Mouse (Mus musculus): ENCODE data around the gene Ly6g. TPM values are rescaled to one million over a fixed set of nuclear protein-coding genes. Genes with fewer than 3 reads are reported as not detected.
"Not testable (repeated sequence)": the region's sequence is repeated elsewhere in the genome, so short reads cannot be mapped to it uniquely, and the experiment has no call there.

Gene Ly6g
- not detected for total RNA-seq (2021)
- not detected in 2 replicates for polyA plus RNA-seq (2012; rRNA removed)
- long read RNA-seq, result 0 reads

DNA sequence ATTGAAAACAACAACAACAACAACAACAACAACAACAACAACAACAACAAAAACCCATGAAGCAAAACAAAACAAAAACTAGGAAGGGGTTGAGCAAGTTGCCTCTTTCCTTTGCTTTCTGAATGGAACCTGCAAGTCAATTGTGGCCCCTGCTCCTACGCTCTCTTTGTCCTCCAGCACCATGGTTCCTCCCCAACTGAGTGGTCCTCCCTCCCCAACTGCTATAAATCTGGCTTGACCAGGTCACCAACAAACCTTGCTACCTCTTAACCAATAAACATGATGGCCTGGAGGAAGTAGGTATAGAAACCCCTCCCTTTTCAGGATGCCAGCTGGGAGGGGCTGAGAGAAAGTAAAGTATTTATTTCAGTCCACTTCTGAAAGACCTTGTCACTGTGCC, at the start of gene Ly6g:
Ly6g (plus strand) TSS at position 301 of the 400 bp plus-strand sequence.
- 90% methylated on average over 1 of the region's 1 CpGs for WGBS
- TF ChIP-seq CTCF (IDR thresholded peaks at IDR 0.05), result no peak
- intact Hi-C loops (cut with DNase I), result no loop called here
- Histone ChIP-seq H3K4me1 (ENCODE audit: control insufficient read depth, insufficient read depth, low read length) (no peaks in the 10 kb centered on the region), H3K36me3 (ENCODE audit: control insufficient read depth, insufficient read depth, low read length) (no peaks in the 10 kb centered on the region), H3K27ac (no peak within 1 kb of the TSS), H3K79me2 (replicated peaks; ENCODE audit: control insufficient read depth, insufficient read depth, low read length) (no peaks in the 10 kb centered on the region), H3K4me3 (no peak within 1 kb of the TSS), H3K9ac (ENCODE audit: low read depth, low read length) (no peak within 1 kb of the TSS), H3K27me3 (ENCODE audit: control insufficient read depth, insufficient read depth, low read length) (no peaks in the 10 kb centered on the region)
- no peak for DNase-seq

DNA sequence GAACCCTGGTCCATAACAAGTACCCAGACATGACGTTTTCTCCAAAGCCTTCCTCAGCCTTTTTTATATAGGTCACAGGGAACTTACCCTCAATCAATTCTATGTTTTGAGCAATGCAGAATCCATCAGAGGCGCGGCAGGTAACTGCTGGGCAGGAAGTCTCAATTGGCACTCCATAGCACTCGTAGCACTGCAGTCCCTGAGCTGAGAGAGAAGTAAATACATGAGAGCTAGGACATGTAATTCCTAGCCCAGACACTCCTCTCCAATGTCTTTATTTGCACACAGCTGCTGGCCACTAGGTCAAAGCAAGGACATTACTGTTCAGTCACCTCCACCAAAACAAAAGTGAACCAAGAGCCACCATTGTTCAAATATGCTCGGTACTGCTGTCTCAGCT, 44.6 kb upstream of the Ly6g start:
- WGBS, result 66% methylated on average over 2 of the region's 5 CpGs
- intact Hi-C loops (cut with DNase I); H3K36me3 ChIP-seq (ENCODE audit: control insufficient read depth, insufficient read depth, low read length): not testable (repeated sequence)

DNA sequence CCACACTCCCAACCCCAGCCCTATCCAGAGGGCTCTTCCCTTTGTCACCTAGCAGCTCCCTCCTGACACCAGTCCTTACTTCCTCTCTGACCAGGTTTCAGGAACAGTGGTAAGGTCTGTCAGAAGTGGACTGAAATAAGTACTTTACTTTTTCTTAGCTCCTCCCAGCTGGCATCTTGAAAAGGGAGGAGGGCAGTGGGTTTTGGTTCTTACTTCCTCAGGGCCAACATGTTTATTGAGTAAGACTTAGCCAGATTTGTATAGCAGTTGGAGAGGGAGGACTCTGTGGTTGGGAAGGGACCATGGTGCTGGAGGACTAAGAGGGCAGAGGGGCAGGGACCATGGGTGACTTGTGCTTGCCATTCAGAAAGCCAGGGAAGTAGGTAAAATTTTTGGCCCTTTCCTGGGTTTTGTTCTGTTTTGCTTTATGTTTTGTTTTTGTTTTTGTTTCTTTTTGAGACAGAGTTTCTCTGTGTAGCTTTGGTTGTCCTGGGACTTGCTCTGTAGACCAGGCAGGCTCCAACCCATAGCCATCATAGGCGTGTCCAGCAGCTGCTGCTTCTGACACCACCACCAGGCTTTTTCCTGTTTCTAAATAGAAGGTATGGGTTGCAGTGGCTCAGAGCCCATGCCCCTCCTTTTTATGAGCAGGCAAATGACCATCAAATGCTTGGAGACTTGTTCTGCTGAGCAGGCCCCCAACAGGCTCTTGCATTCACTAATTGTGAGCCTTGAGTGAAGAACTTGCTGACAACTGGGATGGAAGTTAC, 43.0 kb upstream of the Ly6g start, which contains the start of gene Ly6c2:
Ly6c2 (minus strand) TSS at position 110 of the 770 bp plus-strand sequence.
- WGBS, result 80% methylated on average over 1 of the region's 1 CpGs
- H3K4me1 ChIP-seq (ENCODE audit: control insufficient read depth, insufficient read depth, low read length); DNase-seq; H3K27me3 ChIP-seq (ENCODE audit: control insufficient read depth, insufficient read depth, low read length); H3K79me2 ChIP-seq (replicated peaks; ENCODE audit: control insufficient read depth, insufficient read depth, low read length); H3K27ac ChIP-seq; intact Hi-C loops (cut with DNase I); H3K4me3 ChIP-seq; H3K36me3 ChIP-seq (ENCODE audit: control insufficient read depth, insufficient read depth, low read length); H3K9ac ChIP-seq (ENCODE audit: low read depth, low read length): not testable (repeated sequence)

More for the DNA sequence above, 44.6 kb upstream of the Ly6g start:
- not testable (repeated sequence) for H3K9ac ChIP-seq (ENCODE audit: low read depth, low read length); H3K4me1 ChIP-seq (ENCODE audit: control insufficient read depth, insufficient read depth, low read length); H3K4me3 ChIP-seq; H3K27me3 ChIP-seq (ENCODE audit: control insufficient read depth, insufficient read depth, low read length); H3K79me2 ChIP-seq (replicated peaks; ENCODE audit: control insufficient read depth, insufficient read depth, low read length); H3K27ac ChIP-seq; DNase-seq

DNA sequence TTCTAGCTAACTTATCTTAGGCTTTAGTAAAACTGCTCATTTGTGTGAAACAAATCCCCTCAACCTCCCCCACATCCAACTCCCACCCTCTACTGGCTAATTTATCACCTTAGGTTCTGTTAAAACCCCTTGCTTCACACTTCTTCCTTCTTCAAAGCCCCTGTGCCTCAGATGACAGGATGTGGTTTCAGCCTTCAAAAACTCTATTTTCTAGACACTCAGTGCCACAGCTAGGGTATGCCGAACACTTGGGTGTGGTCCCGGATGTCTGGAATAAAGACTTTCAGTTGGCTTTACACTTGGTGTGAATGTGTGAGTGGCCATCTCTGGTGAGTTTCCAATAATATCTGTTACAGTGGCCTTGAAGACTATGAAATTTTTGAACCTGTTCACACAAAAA, 38.5 kb upstream of the Ly6g start:
- no peak overlapping the region for H3K27ac ChIP-seq
- intact Hi-C loops (cut with DNase I), result no loop called here
- no peaks in the 10 kb centered on the region for H3K79me2 ChIP-seq (replicated peaks; ENCODE audit: control insufficient read depth, insufficient read depth, low read length)
- no peak overlapping the region for H3K9ac ChIP-seq (ENCODE audit: low read depth, low read length)
- no peaks in the 10 kb centered on the region for H3K4me1 ChIP-seq (ENCODE audit: control insufficient read depth, insufficient read depth, low read length)
- H3K4me3 ChIP-seq, result no peak overlapping the region
- WGBS, result 74% methylated on average over 2 of the region's 2 CpGs
- no peak for TF ChIP-seq POLR2A (IDR thresholded peaks at IDR 0.05; ENCODE audit: insufficient read depth, low read depth, low read length)
- no peak for TF ChIP-seq EP300 (IDR thresholded peaks at IDR 0.05; ENCODE audit: insufficient read depth, low read depth, low read length)
- no peak for TF ChIP-seq CTCF (IDR thresholded peaks at IDR 0.05)
- H3K36me3 ChIP-seq (ENCODE audit: control insufficient read depth, insufficient read depth, low read length), result no peaks in the 10 kb centered on the region
- H3K27me3 ChIP-seq (ENCODE audit: control insufficient read depth, insufficient read depth, low read length), result no peaks in the 10 kb centered on the region
- peak in 1 of 2 experiments; percentile 5 for DNase-seq

DNA sequence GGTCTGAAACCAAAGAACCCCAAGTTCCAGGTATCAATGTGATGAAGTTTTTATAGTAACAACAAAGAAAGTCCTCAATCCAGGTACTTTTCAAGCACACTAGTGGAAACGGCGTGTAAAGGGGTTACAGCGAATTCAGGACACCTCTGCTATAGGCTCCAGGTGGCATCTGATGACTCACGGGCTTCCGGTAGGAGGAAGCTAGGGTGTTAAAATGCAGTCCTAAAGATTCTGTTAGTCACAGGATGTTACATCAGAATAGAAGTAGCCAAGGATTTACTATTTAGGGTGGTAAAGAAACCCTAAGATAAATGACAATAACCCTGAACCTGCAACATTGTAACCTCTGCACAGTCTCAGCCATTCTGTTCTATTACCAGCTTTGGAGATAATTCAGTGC, 37.6 kb upstream of the Ly6g start:
- H3K9ac ChIP-seq (ENCODE audit: low read depth, low read length); DNase-seq; H3K27me3 ChIP-seq (ENCODE audit: control insufficient read depth, insufficient read depth, low read length); H3K36me3 ChIP-seq (ENCODE audit: control insufficient read depth, insufficient read depth, low read length); intact Hi-C loops (cut with DNase I); H3K4me3 ChIP-seq; H3K4me1 ChIP-seq (ENCODE audit: control insufficient read depth, insufficient read depth, low read length); H3K27ac ChIP-seq; H3K79me2 ChIP-seq (replicated peaks; ENCODE audit: control insufficient read depth, insufficient read depth, low read length): not testable (repeated sequence)
- WGBS, result 85% methylated on average over 5 of the region's 5 CpGs

DNA sequence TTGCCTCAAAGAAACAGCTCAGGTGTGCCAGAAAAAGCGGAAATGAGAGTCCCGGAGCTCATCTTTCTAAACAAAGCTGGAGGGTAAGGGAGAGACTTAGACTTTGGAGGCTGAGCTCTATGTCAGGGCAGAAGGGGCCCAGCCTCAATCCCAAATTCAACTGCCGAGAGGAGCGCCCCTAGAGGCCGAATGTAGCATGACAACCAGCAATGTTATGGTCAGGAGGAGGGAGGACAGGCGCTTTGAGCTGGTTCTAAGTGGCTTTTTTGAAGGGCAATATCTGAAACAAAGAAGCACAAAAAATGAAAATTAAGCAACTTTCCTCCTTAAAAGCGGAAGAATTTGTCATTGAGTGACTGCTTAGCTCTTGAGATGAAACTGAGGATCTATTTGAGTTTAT, 36.3 kb upstream of the Ly6g start:
- H3K4me3 ChIP-seq; H3K4me1 ChIP-seq (ENCODE audit: control insufficient read depth, insufficient read depth, low read length); H3K36me3 ChIP-seq (ENCODE audit: control insufficient read depth, insufficient read depth, low read length); intact Hi-C loops (cut with DNase I); H3K27me3 ChIP-seq (ENCODE audit: control insufficient read depth, insufficient read depth, low read length); H3K9ac ChIP-seq (ENCODE audit: low read depth, low read length); H3K27ac ChIP-seq; H3K79me2 ChIP-seq (replicated peaks; ENCODE audit: control insufficient read depth, insufficient read depth, low read length): not testable (repeated sequence)
- TF ChIP-seq CTCF (IDR thresholded peaks at IDR 0.05), result peak; percentile 68
- 21% methylated on average over 5 of the region's 7 CpGs for WGBS
- DNase-seq, result peak in 1 of 2 experiments; percentile 54

DNA sequence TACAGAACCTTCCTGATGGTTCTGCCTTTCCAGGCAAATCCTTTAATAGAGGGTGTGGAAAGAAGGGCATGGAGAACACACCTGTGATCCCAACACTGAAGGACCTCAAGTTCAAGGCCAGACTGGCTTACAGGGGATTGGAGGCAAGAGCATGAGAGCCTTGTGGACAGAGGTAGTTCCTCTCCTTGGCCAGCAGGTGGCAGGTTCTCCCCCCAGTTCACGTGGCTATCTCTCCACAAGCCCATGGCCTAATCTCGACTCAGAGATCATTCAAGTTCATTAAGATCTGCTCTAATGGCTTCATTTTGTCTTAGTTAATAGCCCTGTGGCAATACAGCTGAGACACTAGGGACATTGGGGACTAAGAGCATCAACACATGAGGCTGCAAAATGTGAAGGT, 35.0 kb upstream of the Ly6g start:
- WGBS, result 7% methylated on average over 2 of the region's 2 CpGs
- H3K9ac ChIP-seq (ENCODE audit: low read depth, low read length), result no peak overlapping the region
- peak in 1 of 2 experiments; percentile 34 for DNase-seq

DNA sequence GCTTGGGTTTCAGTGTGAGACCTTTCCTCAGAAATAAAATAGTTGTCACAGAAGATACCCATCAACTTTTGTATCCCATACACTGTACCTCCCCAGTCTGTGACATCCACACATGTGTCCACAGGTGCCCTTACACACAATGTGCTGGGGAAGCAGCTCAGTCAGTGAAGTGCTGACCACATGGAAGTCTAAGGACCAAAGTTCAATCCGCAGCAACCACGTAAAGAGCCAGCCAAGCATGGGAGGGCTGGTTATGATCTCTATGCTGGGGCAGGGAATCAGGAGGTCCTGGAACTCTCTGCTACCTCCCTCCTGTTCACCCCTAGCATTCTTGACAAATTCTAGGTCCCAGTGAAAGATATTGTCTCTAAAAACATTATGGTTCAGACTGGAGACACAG, 22.7 kb upstream of the Ly6g start:
- H3K9ac ChIP-seq (ENCODE audit: low read depth, low read length); DNase-seq; H3K4me1 ChIP-seq (ENCODE audit: control insufficient read depth, insufficient read depth, low read length); intact Hi-C loops (cut with DNase I); H3K27ac ChIP-seq; H3K4me3 ChIP-seq; H3K36me3 ChIP-seq (ENCODE audit: control insufficient read depth, insufficient read depth, low read length); H3K27me3 ChIP-seq (ENCODE audit: control insufficient read depth, insufficient read depth, low read length); H3K79me2 ChIP-seq (replicated peaks; ENCODE audit: control insufficient read depth, insufficient read depth, low read length): not testable (repeated sequence)
- 78% methylated on average over 2 of the region's 2 CpGs for WGBS

More for the DNA sequence above, 35.0 kb upstream of the Ly6g start:
- no peak overlapping the region for H3K4me3 ChIP-seq
- H3K27me3 ChIP-seq (ENCODE audit: control insufficient read depth, insufficient read depth, low read length), result no peaks in the 10 kb centered on the region
- intact Hi-C loops (cut with DNase I), result no loop called here
- H3K4me1 ChIP-seq (ENCODE audit: control insufficient read depth, insufficient read depth, low read length), result no peaks in the 10 kb centered on the region
- no peaks in the 10 kb centered on the region for H3K79me2 ChIP-seq (replicated peaks; ENCODE audit: control insufficient read depth, insufficient read depth, low read length)
- H3K36me3 ChIP-seq (ENCODE audit: control insufficient read depth, insufficient read depth, low read length), result no peaks in the 10 kb centered on the region
- H3K27ac ChIP-seq, result no peak overlapping the region
- TF ChIP-seq CTCF (IDR thresholded peaks at IDR 0.05), result peak; percentile 76
- TF ChIP-seq EP300 (IDR thresholded peaks at IDR 0.05; ENCODE audit: insufficient read depth, low read depth, low read length), result no peak

DNA sequence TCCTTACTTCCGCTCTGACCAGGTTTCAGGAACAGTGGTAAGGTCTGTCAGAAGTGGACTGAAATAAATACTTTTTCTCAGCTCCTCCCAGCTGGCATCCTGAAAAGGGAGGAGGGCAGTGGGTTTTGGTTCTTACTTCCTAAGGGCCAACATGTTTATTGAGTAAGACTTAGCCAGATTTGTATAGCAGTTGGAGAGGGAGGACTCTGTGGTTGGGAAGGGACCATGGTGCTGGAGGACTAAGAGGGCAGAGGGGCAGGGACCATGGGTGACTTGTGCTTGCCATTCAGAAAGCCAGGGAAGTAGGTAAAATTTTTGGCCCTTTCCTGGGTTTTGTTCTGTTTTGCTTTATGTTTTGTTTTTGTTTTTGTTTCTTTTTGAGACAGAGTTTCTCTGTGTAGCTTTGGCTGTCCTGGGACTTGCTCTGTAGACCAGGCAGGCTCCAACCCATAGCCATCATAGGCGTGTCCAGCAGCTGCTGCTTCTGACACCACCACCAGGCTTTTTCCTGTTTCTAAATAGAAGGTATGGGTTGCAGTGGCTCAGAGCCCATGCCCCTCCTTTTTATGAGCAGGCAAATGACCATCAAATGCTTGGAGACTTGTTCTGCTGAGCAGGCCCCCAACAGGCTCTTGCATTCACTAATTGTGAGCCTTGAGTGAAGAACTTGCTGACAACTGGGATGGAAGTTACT, 19.8 kb upstream of the Ly6g start:
- H3K4me1 ChIP-seq (ENCODE audit: control insufficient read depth, insufficient read depth, low read length); H3K36me3 ChIP-seq (ENCODE audit: control insufficient read depth, insufficient read depth, low read length); H3K27ac ChIP-seq; H3K27me3 ChIP-seq (ENCODE audit: control insufficient read depth, insufficient read depth, low read length); DNase-seq; H3K9ac ChIP-seq (ENCODE audit: low read depth, low read length); H3K4me3 ChIP-seq; intact Hi-C loops (cut with DNase I); H3K79me2 ChIP-seq (replicated peaks; ENCODE audit: control insufficient read depth, insufficient read depth, low read length): not testable (repeated sequence)
- 76% methylated on average over 2 of the region's 2 CpGs for WGBS
